Mouse (Mus musculus): Measurements from ENCODE around the gene Csf3r.

GRCm38 (mm10) chr4:125990143-125990542 lies 34.2 kb upstream of the Csf3r start:
- TF ChIP-seq ZNF384 (IDR thresholded peaks at IDR 0.05; ENCODE audit: low read depth, low read length), result no peak
- no peak for TF ChIP-seq TBP (conservative IDR thresholded peaks at IDR 0.05; ENCODE audit: low read depth, low read length)
- no peak for TF ChIP-seq POLR2A (IDR thresholded peaks at IDR 0.05; ENCODE audit: low read depth, low read length)
- peak; percentile 54 to 88 for TF ChIP-seq CTCF (conservative IDR thresholded peaks at IDR 0.05 in 1 of 2, IDR thresholded peaks at IDR 0.05 in 1 of 2; ENCODE audit: low read depth in 2 of 2, low read length in 2 of 2)
- no peak for TF ChIP-seq IRF4 (IDR thresholded peaks at IDR 0.05; ENCODE audit: low read depth, low read length)
- no peak for TF ChIP-seq ZKSCAN1 (IDR thresholded peaks at IDR 0.05; ENCODE audit: borderline replicate concordance, low read depth, low read length)
- TF ChIP-seq EP300 (IDR thresholded peaks at IDR 0.05; ENCODE audit: low read length), result no peak
- TF ChIP-seq ZMIZ1 (IDR thresholded peaks at IDR 0.05; ENCODE audit: low read depth, low read length), result no peak
- TF ChIP-seq PAX5 (IDR thresholded peaks at IDR 0.05; ENCODE audit: low read length), result no peak
- no peak for TF ChIP-seq POLR2AphosphoS2 (IDR thresholded peaks at IDR 0.05; ENCODE audit: low read depth, low read length)
- no peak for TF ChIP-seq UBTF (IDR thresholded peaks at IDR 0.05; ENCODE audit: low read depth, low read length)
- no peak for TF ChIP-seq MXI1 (IDR thresholded peaks at IDR 0.05; ENCODE audit: low read depth, low read length)
- peak; percentile 66 for TF ChIP-seq SMC3 (IDR thresholded peaks at IDR 0.05; ENCODE audit: low read depth, low read length)
